Mouse (Mus musculus): ENCODE results near the gene Cpz. TPM values are rescaled to one million over a fixed set of nuclear protein-coding genes. Genes with fewer than 3 reads are reported as not detected.

The Cpz gene
- polyA plus RNA-seq, 1 experiment = 1.0 TPM

GRCm38 (mm10) chr5:35497344-35497743, 28.2 kb downstream of the Cpz start:
- H3K27me3 ChIP-seq (ENCODE audit: control insufficient read depth, insufficient read depth, low read length) = no peaks in the 10 kb centered on the region
- DNase-seq = no peak
- H3K4me1 ChIP-seq (replicated peaks; ENCODE audit: control insufficient read depth, insufficient read depth, low read length) = no peaks in the 10 kb centered on the region
- H3K4me3 ChIP-seq (ENCODE audit: control insufficient read depth, insufficient read depth, low read length) = no peak overlapping the region
- no peaks in the 10 kb centered on the region for H3K36me3 ChIP-seq (ENCODE audit: control insufficient read depth, insufficient read depth, low read length)
- 80% methylated on average over 7 of the region's 7 CpGs for WGBS
- no peak overlapping the region for H3K27ac ChIP-seq (ENCODE audit: control insufficient read depth, insufficient read depth, low read length)
- no peak for TF ChIP-seq POLR2A (IDR thresholded peaks at IDR 0.05; ENCODE audit: control insufficient read depth, extremely low read depth, insufficient read depth, low read length, poor library complexity)
- TF ChIP-seq CTCF (IDR thresholded peaks at IDR 0.05; ENCODE audit: borderline replicate concordance, control insufficient read depth, extremely low read depth, insufficient read depth, low read length, poor library complexity) = no peak

- WGBS = 54% methylated on average over 5 of the region's 5 CpGs
- no peaks in the 10 kb centered on the region for H3K36me3 ChIP-seq (ENCODE audit: control insufficient read depth, insufficient read depth, low read length)
- H3K27ac ChIP-seq (ENCODE audit: control insufficient read depth, insufficient read depth, low read length) = no peak overlapping the region
- TF ChIP-seq POLR2A (IDR thresholded peaks at IDR 0.05; ENCODE audit: control insufficient read depth, extremely low read depth, insufficient read depth, low read length, poor library complexity) (no peak), CTCF (IDR thresholded peaks at IDR 0.05; ENCODE audit: borderline replicate concordance, control insufficient read depth, extremely low read depth, insufficient read depth, low read length, poor library complexity) (no peak)
- H3K4me1 ChIP-seq (replicated peaks; ENCODE audit: control insufficient read depth, insufficient read depth, low read length) = no peaks in the 10 kb centered on the region
- no peak for DNase-seq
- H3K27me3 ChIP-seq (ENCODE audit: control insufficient read depth, insufficient read depth, low read length) = no peaks in the 10 kb centered on the region
- H3K4me3 ChIP-seq (ENCODE audit: control insufficient read depth, insufficient read depth, low read length) = no peak overlapping the region
Measured at GRCm38 (mm10) chr5:35495989-35496388, 29.5 kb downstream of the Cpz start.

GRCm38 (mm10) chr5:35494773-35495390, 30.6 kb downstream of the Cpz start:
- no peaks in the 10 kb centered on the region for H3K27me3 ChIP-seq (ENCODE audit: control insufficient read depth, insufficient read depth, low read length)
- TF ChIP-seq POLR2A (IDR thresholded peaks at IDR 0.05; ENCODE audit: control insufficient read depth, extremely low read depth, insufficient read depth, low read length, poor library complexity) (no peak), CTCF (IDR thresholded peaks at IDR 0.05; ENCODE audit: borderline replicate concordance, control insufficient read depth, extremely low read depth, insufficient read depth, low read length, poor library complexity) (no peak)
- H3K27ac ChIP-seq (ENCODE audit: control insufficient read depth, insufficient read depth, low read length) = no peak overlapping the region
- H3K4me1 ChIP-seq (replicated peaks; ENCODE audit: control insufficient read depth, insufficient read depth, low read length) = no peaks in the 10 kb centered on the region
- no peak overlapping the region for H3K4me3 ChIP-seq (ENCODE audit: control insufficient read depth, insufficient read depth, low read length)
- WGBS = 65% methylated on average over 8 of the region's 8 CpGs
- no peaks in the 10 kb centered on the region for H3K36me3 ChIP-seq (ENCODE audit: control insufficient read depth, insufficient read depth, low read length)
- DNase-seq = no peak

GRCm38 (mm10) chr5:35493770-35494169, 31.7 kb downstream of the Cpz start:
- DNase-seq = no peak
- Histone ChIP-seq H3K27me3 (ENCODE audit: control insufficient read depth, insufficient read depth, low read length) (no peaks in the 10 kb centered on the region), H3K27ac (ENCODE audit: control insufficient read depth, insufficient read depth, low read length) (no peak overlapping the region), H3K4me1 (replicated peaks; ENCODE audit: control insufficient read depth, insufficient read depth, low read length) (no peaks in the 10 kb centered on the region), H3K36me3 (ENCODE audit: control insufficient read depth, insufficient read depth, low read length) (no peaks in the 10 kb centered on the region), H3K4me3 (ENCODE audit: control insufficient read depth, insufficient read depth, low read length) (no peak overlapping the region)
- TF ChIP-seq CTCF (IDR thresholded peaks at IDR 0.05; ENCODE audit: borderline replicate concordance, control insufficient read depth, extremely low read depth, insufficient read depth, low read length, poor library complexity) (no peak), POLR2A (IDR thresholded peaks at IDR 0.05; ENCODE audit: control insufficient read depth, extremely low read depth, insufficient read depth, low read length, poor library complexity) (no peak)
- WGBS = 74% methylated on average over 12 of the region's 12 CpGs

- TF ChIP-seq POLR2A (IDR thresholded peaks at IDR 0.05; ENCODE audit: control insufficient read depth, extremely low read depth, insufficient read depth, low read length, poor library complexity) = no peak
- TF ChIP-seq CTCF (IDR thresholded peaks at IDR 0.05; ENCODE audit: borderline replicate concordance, control insufficient read depth, extremely low read depth, insufficient read depth, low read length, poor library complexity) = no peak
- no peak for DNase-seq
- no peaks in the 10 kb centered on the region for H3K27me3 ChIP-seq (ENCODE audit: control insufficient read depth, insufficient read depth, low read length)
- no peaks in the 10 kb centered on the region for H3K36me3 ChIP-seq (ENCODE audit: control insufficient read depth, insufficient read depth, low read length)
- 34% methylated on average over 4 of the region's 4 CpGs for WGBS
- H3K4me1 ChIP-seq (replicated peaks; ENCODE audit: control insufficient read depth, insufficient read depth, low read length) = no peaks in the 10 kb centered on the region
- no peak overlapping the region for H3K4me3 ChIP-seq (ENCODE audit: control insufficient read depth, insufficient read depth, low read length)
- no peak overlapping the region for H3K27ac ChIP-seq (ENCODE audit: control insufficient read depth, insufficient read depth, low read length)
Measured at GRCm38 (mm10) chr5:35479521-35479920, 46.0 kb downstream of the Cpz start.

GRCm38 (mm10) chr5:35475236-35475635, 50.3 kb downstream of the Cpz start:
- no peak overlapping the region for H3K27ac ChIP-seq (ENCODE audit: control insufficient read depth, insufficient read depth, low read length)
- no peaks in the 10 kb centered on the region for H3K27me3 ChIP-seq (ENCODE audit: control insufficient read depth, insufficient read depth, low read length)
- peak; percentile 4 for DNase-seq
- TF ChIP-seq POLR2A (IDR thresholded peaks at IDR 0.05; ENCODE audit: control insufficient read depth, extremely low read depth, insufficient read depth, low read length, poor library complexity) (no peak), CTCF (IDR thresholded peaks at IDR 0.05; ENCODE audit: borderline replicate concordance, control insufficient read depth, extremely low read depth, insufficient read depth, low read length, poor library complexity) (no peak)
- no peak overlapping the region for H3K4me3 ChIP-seq (ENCODE audit: control insufficient read depth, insufficient read depth, low read length)
- WGBS = 55% methylated on average over 6 of the region's 6 CpGs
- no peaks in the 10 kb centered on the region for H3K36me3 ChIP-seq (ENCODE audit: control insufficient read depth, insufficient read depth, low read length)
- H3K4me1 ChIP-seq (replicated peaks; ENCODE audit: control insufficient read depth, insufficient read depth, low read length) = no peaks in the 10 kb centered on the region
